Mouse (Mus musculus): ENCODE data around the gene Zfp217.

Gene Zfp217

DNA sequence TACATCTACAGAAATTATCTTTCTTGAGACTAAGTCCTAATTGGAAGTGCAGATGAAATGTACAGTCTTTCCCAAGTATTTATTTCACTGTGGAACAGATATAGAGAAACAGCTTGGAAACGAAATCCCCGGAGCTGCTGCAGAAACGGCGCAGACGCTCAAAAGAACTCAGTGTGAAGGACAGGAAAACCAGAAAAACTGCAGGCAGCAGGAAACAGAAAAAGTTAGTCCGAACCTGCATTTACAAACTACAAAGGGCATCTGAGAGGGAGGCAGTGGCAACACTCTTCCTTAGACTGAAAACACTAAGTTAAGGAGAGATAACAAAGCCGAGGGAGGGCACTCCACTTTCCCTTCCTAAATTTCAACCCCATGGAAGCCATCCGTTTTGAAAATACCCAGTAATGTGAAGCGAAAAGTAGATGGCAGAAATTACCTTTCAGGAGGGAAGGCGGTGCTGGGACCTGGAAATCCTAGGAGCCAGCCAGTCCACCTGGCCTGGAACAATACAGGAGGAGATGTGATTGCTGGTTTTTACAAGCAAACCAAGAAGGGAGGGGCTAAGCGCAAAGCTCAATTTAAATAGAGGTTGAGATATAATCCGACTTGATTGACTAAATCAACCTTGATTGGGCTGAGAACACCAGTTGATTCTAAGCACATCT, 13.7 kb downstream of the Zfp217 start:
- no peak for DNase-seq (ENCODE audit: low spot score in 2 of 2)

DNA sequence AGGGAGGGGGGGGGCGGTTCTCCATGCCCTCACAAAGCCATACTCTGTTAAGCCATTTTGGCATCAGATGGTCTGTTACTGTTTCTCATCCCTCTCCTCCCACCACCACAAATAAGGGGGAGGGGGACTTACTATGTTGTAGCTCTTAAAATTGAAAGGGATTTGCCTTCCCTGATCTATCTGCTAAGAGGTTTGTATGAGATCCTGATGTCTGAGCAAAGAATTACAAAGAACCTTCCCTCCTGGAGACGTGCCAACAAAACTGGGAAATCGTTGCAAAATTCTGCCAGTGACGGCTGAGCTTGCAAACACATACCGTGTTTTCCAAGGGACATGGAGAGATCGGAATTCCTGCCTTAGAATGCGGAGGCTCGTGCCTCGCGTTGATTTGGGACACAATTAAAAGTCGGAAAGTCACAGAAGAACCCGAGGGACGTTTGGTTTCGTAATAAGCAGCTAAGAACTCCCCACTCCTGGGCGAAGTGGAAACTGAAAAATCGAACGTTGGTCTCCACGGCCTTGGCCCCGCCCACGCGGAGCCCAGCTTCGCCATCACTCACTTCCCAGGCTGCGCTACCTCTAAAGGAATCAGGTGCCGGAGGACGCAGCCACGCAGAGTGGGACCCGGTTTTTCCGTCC, 14.7 kb downstream of the Zfp217 start:
- DNase-seq (ENCODE audit: low spot score in 2 of 2): peak; percentile 43 to 58

DNA sequence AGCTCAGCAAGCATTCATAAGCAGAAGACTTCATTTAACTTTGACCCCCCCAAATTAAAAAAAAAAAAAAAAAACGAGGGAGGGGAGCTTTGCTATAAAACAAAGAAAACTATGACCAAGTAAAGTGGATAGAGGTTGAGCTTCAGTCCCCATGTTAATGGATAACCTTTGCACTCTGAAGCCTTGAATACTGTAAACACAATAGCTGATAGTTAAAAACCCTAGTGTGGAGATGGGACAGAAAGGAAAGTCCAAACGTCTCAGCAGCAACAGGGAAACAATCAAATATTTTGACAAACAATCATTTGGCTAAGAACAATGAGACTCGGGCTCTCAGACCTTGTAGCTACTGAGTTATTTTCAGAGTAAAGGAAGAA, 15.2 kb downstream of the Zfp217 start:
- DNase-seq (ENCODE audit: low spot score in 2 of 2): no peak

DNA sequence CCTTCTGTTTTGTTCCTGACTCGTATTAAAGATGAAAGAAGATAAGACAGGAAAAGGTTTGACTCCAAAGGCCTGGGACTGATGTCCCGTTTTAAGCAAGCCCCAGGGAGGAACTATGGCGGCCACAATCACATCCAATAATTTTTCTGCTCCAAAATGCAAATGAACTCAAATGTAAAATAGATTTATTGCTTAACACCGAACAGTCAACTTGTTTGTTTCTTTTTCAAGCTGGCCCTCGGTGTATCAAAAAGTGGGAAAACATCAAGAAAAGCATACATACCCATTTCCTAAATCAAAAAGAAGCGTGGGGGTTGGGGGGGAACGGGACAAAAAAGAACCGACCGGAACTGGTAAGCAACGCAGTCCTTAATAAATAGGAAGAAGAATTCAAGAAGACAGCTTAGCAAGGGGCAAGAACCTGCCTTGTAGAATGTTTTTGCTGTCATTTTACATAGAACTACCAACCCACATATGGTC, 15.9 kb downstream of the Zfp217 start:
- no peak for DNase-seq (ENCODE audit: low spot score in 2 of 2)

DNA sequence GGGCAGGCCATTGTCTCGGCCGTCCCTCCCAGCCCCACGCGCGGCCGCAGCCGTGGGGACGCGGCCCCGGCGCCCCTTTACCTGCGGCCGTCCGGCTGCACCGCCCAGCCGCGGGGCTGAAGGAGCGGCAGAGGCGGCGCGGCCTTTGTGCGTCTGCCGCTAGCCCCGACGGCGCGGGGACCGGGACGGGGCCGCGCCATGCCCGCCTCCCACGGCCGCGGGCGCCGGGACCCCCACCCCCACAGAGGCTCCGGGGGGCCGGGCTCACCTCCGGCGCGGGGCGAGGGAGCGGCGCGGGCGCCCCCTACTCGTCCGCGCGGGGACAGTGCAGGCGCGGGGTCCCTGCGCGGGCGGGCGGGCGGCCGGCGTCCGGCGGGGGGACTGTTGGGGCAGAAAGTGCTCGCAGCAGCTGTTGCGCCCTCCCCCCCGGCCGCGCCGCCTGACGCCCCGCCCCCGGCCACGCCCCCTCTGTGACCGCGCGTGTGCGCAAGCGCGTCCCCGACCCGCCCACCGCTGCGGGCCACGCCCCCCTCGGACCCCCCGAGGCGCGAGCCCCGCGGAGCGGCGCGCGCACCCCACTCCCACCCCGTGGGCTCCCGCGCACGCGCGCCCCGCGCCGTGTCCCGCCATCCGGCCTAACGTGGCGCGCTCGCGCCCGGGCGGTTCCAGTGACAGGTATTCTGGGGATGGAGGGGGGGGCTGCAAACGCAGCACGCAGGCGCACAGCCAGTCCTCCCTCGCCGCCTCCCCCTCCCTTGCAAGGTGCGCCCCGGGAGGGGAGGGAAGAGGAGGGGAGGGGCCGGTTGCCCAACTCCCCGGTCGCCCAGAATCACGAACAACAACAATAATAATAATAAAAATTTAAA, 16.9 kb downstream of the Zfp217 start:
- DNase-seq (ENCODE audit: low spot score in 2 of 2): peak; percentile 94 to 97

DNA sequence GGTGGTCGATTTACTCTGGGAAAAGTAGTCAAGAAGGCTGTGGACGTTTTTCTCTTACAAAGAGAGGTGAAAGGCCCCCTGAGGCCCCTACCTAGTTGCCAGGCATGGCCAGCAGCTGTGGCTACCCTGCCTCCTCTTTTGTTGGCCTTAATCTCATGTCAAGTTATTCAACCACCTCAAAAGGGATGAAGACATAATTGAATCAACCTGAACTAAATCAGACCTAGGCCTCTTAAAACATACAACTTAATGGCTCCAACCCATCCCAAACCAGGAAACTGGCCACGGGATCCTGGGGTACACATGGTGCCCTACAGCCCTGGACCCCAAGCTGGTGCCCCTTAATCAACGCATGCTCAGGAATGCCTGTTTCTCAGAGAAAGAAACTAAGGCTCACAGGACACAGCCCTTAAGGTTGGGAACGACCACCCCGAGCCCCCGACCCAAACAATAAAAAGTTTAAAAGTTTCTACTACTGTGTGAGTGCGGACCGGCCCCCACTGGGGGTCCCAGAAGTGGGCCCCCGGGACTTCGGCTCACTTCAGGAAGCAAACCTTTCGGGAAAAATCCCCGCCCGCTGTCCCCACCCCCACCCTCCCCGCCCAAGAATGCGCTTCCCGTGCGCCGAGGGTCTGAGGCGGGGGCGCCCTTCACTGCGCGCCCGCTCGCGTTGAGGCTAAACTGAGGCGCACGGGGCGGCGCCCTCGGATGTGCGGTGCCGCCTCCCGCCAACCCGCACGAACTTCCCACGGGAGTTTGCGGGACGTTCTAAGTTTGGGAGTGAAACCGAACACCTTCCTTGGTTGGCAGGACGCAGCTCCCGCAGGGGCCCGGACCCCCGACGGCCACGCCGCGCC, 17.8 kb downstream of the Zfp217 start:
- DNase-seq (ENCODE audit: low spot score in 2 of 2): peak; percentile 48 to 57

DNA sequence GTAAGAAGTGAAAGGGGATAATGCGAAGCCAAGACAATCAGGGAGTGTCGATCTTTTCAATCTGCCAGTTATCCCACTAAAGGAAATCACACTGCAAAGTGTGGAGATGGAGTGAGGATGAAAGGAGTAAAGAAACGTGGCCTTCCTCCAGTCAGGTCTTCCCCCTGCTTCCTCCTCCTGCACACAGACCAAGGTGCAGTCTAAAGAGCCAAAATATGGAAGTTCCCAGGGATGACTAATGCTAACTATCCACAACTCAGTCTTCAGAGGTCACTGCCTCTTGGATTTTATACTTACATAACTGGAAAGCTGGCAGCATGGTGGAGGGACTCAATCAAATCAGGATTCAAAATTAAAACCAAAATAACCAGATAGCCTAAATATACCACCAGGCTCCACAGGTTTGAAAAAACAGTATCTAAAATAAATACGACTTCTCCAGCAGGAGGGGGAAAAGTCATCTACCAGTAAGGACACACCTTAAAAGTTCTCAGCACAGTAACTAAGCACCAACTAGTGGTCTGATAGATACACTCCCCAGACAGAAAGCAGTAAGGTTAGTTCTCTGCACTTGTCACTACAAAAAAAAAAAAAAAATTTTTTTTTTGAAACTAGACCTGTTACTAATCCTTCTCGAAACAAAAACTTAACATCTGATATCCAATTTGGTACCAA, 18.5 kb downstream of the Zfp217 start:
- DNase-seq (ENCODE audit: low spot score in 2 of 2): no peak

DNA sequence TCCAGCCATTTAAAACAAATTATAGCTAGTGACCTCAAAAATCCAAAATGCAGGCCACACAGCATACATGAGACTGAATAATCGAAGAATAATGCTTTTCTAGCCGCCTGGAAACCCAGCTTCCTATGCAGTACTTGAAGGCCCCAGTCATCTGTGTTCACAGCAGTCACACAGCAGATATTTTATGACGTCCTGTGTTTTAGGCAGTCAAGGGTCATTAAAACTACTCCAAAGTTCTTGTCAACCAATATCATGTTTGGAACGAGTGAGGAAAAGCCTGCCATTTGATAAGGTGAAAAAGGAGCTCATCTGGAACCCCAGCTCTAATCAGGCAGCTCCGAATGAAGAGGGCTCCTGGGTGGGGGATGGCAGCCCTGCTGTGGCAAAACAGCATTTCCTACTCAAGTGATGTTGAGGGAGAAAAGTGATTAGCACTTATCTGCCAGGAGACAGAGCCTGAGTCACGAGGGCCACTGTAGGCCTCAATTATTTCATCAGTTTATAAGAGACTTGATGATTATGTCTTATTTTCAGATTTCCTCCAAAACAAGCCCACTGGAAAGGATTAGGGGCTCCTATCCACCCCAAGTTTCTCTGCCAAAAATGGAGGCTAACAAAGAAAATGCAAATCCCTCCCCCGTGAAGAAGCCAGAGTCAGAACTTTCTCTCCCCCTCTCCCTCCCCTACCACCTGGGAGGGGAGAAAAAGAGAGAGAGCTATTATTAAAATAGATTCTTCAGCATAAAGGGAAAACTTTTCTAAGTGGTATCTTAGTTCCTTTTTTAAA, 19.2 kb downstream of the Zfp217 start:
- DNase-seq (ENCODE audit: low spot score in 2 of 2): no peak

DNA sequence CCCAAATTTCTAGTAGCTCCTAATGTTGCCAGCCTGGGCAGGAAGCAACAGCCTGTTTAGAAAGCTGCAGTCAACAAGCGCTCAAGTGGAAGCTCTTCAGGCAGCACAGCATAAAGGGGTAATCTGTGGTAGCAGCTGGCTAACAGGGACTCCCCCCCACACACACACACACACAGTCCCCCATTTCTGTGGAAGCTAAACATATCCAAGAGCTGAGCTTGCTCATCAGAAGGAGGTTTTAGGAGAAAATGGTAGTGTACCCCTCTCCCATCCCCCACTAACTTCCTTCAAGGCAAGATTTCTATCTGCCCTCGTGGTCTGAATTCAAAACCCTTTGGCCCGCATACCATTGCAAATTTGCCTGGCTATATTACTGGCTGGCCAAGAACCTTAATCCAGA, 20.4 kb downstream of the Zfp217 start:
- DNase-seq (ENCODE audit: low spot score in 2 of 2): no peak

DNA sequence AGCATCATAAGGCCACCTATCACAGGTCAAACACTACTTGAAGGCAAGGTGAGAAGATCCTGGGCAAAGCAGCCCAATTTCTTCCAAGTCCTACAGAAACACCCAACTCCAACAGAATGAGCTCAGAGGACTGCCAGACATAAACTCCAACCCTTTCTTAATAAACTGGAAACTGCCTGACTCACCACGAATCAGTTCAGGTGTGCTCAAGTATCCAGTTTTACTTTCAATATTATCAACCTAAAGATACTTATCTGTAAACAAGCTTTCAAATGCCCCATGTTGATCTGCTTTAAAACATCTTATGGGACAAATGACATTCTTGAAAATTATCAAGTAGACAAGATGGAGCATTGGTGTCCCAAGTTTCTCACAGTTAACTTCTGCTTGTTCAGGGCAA, 21.6 kb downstream of the Zfp217 start:
- DNase-seq (ENCODE audit: low spot score in 2 of 2): no peak

DNA sequence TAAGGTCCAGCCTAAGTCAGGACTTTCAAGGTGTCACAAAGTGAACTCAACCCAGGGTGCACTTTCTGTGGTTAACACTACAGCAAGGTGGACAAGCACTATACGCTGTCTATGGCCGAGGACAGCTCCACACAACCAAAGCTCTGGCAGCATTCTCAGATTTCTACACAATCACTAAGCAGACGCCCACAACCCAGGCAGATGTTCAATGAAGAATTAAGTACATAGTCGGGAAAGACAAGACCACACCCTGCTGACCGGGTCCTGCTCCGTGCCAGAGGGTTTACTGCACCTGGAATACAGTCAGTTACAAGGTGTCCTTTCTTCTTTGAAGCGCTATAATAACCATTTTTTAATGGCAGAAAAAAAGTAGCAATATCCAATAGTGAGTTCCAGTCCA, 25.7 kb downstream of the Zfp217 start:
- DNase-seq (ENCODE audit: low spot score in 2 of 2): no peak

DNA sequence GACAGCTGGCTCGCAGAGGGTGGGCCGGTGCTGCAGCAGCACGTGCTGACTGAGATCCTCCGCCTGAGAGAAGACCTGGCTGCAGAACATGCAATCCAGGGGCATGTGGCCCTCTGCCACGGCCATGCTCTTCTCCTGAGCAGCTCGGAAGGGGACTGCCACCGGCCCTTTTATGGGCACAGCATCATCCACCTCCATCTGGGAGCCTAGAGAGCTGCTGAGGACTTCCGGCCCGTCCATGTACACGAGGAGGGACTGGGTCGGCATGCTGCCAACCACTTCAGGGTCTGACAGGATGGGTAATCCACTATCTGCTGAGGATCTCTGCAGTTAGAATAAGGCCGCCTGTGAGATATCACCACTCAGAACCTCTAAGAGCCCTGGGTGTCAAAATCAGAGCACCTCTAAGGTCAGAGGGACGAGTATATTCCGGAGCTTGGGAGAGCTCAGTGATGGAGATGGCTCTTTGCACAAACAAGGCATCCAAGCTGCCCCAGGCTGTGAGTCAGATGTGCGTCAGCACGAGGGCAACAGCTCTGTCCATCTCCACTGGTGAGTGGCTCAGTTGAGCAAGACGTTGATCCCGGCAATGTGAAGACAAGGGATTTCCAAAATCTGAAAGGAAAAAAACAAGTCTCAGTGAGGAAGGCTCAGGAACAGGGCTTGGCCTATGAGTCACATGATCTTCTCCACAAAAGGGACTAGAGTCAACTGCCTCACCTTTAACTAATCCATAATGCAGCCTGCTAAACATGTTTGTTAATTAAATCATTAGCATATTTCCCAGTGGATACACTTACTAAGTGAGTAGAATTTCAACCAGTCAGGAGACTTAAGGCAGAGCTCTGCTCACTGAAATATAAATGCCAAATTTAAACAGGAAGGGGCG, 27.5 kb downstream of the Zfp217 start:
- no peak for DNase-seq (ENCODE audit: low spot score in 2 of 2)

DNA sequence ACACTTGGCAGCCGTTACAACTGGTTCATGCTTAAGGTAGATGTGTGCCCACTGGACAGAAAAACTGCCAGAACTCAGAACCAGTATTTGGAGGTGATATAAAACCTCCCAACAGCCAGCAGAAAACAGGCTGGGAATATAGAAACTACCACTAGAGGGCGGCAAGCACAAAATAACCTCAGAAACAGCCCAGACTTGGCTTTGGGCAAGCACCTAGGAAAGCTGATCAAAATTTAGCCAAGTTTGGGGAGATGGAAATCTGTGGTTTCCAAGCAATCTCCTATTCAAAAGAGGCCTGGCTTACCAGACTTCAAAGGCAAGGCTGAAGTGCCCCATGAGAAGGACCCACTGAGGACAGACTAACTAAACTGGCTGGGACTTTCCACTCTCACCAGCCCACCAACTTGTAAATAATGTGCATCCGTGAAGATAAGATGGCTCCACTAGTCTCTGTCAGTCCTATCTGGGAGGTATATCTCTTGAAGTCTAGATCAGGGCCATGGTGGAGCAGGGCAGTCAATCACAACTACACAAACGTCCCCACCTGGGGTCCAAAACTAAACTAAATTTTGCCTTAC, 31.1 kb downstream of the Zfp217 start:
- peak; percentile 41 to 75 for DNase-seq (ENCODE audit: low spot score in 2 of 2)

DNA sequence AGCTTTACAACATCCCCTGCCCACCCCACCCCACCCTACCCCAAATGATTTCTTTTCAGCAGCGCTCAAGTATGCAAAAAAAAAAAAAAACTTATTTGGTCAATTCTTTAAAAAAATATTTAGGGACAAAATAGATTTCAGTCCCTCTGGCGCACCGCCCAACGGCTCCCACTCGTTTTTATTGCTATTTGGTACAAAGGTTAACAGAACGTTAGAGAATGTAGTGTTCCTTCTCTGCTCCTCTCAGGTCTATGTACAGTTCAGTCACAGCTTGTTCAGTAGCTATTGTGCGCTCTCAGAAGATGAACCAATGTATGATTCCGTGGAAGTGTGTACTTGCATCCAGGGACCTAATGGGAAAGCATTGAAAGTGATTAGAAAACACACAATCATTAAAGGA, 37.6 kb downstream of the Zfp217 start:
- DNase-seq (ENCODE audit: low spot score in 2 of 2): no peak

DNA sequence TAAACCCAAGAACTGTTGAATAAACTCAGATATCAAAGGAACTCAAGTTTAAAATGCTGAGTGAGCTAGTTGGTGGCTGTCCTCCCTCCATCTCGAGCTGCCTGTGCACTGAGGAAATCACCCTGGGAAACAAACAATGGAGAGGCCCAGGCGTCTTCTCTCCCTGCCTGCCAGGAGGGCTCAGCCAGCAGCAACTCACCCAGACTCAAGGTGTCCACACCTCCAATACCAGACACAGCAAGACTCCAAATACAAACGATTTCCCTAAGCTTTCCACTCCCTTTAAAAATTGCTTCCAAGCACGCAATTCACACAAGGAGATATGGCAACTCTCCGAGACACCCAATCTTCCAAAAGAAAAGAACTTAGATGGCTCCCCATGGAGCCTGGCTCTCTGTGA, 38.4 kb downstream of the Zfp217 start:
- DNase-seq (ENCODE audit: low spot score in 2 of 2): no peak

DNA sequence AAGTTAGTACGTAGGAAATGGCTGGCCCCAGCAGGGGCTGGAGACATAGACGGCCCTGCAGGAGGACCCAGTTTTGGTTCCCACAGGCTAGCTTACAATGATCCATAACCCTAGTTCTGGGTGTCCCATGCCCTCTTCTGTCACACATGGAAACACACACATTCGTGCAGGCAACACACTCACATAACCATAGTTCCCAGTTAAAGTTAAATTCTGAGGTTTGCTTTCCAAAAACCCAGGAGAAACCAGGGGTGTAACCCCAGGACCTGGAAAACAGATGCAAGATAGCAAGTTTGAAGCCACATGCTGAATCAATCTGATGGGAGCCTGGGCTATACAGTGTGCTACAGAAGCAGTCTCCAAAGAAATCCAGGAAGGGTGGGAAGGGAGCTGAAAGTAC, 40.1 kb downstream of the Zfp217 start:
- DNase-seq (ENCODE audit: low spot score in 2 of 2): no peak

DNA sequence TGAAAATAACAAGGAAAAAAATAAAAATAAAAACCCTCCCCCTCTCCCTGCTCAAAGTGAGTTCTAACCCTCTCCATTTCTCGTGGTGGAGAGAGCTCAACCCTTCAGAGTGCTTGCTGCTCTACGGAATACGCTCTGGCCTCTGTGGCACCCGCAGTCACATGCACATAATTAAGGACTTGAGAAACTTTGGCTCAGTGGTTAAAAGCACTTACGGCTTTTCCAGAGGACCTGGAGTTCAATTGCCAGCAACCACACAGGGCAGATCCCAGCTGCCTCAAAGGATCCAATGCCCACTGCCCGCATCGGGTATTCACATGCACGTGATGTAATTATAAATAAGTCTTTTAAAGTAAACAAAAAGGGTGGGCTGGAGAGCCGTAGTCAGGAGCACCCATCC, 41.9 kb downstream of the Zfp217 start:
- no peak for DNase-seq (ENCODE audit: low spot score in 2 of 2)

DNA sequence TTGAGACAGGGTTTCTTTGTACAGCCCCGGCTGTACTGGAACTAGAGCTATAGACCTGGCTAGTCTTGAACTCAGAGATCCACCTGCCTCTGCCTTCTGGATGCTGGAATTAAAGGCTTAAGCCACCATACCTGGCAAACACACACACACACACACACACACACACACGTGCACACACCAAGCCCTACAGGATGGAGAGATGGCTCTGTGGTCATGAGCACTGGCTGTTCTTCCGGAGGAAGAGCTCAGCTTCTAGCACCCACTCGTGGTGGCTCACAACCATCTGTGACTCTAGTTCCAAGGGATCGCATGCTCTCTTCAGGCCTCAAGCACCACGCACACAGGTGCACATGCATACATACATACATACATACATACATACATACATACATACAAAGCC, 43.5 kb downstream of the Zfp217 start:
- no peak for DNase-seq (ENCODE audit: low spot score in 2 of 2)

DNA sequence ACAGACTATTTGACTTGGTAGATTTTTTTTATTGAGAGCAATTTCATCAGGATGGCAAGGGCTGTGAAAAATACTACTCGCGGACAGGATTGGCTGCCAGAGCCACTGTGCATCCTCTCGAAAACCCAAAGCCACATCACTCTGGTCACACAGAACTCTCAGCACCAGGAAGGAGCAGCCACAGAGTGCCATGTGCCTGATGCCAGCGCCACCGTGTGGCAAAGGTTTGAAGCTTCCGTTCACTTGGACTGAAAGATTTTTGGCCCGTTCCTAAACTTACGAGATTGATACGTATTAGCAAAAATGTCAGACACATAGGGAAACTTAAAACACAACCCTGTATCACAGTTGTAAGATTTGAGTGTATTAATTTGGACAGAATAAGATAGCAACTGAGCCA, 44.1 kb downstream of the Zfp217 start:
- DNase-seq (ENCODE audit: low spot score in 2 of 2): peak in 1 of 2 experiments; percentile 63
